Mouse (Mus musculus) stomach, embryonic 15.5 days (tissue): Measurements from ENCODE around the gene Cdc16. TPM values are rescaled to one million over a fixed set of nuclear protein-coding genes. Genes with fewer than 3 reads are reported as not detected.

Experiments used
- ATAC-seq: fragments of 200-750 bp; cut with Nextera tagmentation; 2 replicates; pipeline ENCODE4 v1.8.0; 2017; ENCODE audit warnings: low read depth, moderate number of reproducible peaks, moderate TSS enrichment; ENCODE audit not compliant: insufficient read depth, low FRiP score
- H3K27ac ChIP-seq: fragments of 300-500 bp; sonication (generic); 2 replicates; pipeline ENCODE4 v1.5.1; 2015; ENCODE audit warnings: mild to moderate bottlenecking, inconsistent platforms
- H3K27me3 ChIP-seq: fragments of 300-500 bp; sonication (generic); replicated peaks from 2 replicates; pipeline ENCODE4 v1.6.1; 2015; ENCODE audit warnings: inconsistent platforms
- H3K36me3 ChIP-seq: fragments of 300-500 bp; sonication (generic); 2 replicates; pipeline ENCODE4 v1.6.1; 2015; ENCODE audit warnings: inconsistent platforms
- H3K4me1 ChIP-seq: fragments of 300-500 bp; sonication (generic); 2 replicates; pipeline ENCODE4 v1.6.1; 2015; ENCODE audit warnings: inconsistent platforms
- H3K4me2 ChIP-seq: fragments of 300-500 bp; sonication (generic); 2 replicates; pipeline ENCODE4 v1.6.1; 2015; ENCODE audit warnings: mild to moderate bottlenecking, inconsistent platforms
- H3K4me3 ChIP-seq: fragments of 300-500 bp; sonication (generic); replicated peaks from 2 replicates; pipeline ENCODE4 v1.5.1; 2015; ENCODE audit warnings: inconsistent platforms
- H3K9ac ChIP-seq: fragments of 300-500 bp; sonication (generic); 2 replicates; pipeline ENCODE4 v1.6.1; 2015; ENCODE audit warnings: inconsistent platforms
- H3K9me3 ChIP-seq: fragments of 300-500 bp; sonication (generic); 2 replicates; pipeline ENCODE4 v1.6.1; 2016; ENCODE audit warnings: inconsistent platforms
- whole genome bisulfite sequencing: fragments of 180-500 bp; shearing (Covaris S2); methylation state at CpG from one replicate; pipeline ENCODE4 v1.1.7; 2015; 5-methylcytosine and 5-hydroxymethylcytosine counted together
- polyA plus RNA-seq: library from polyadenylated mRNA; unstranded; fragments of >200 nt; fragmentation: Nextera tagmentation; extraction: Ambion mirVana; gene quantifications from 2 replicates; pipeline ENCODE4 v1.2.1, GENCODE M21; 2015

The Cdc16 gene
- polyA plus RNA-seq, 1 experiment from 2014 or later, result 151 TPM

DNA sequence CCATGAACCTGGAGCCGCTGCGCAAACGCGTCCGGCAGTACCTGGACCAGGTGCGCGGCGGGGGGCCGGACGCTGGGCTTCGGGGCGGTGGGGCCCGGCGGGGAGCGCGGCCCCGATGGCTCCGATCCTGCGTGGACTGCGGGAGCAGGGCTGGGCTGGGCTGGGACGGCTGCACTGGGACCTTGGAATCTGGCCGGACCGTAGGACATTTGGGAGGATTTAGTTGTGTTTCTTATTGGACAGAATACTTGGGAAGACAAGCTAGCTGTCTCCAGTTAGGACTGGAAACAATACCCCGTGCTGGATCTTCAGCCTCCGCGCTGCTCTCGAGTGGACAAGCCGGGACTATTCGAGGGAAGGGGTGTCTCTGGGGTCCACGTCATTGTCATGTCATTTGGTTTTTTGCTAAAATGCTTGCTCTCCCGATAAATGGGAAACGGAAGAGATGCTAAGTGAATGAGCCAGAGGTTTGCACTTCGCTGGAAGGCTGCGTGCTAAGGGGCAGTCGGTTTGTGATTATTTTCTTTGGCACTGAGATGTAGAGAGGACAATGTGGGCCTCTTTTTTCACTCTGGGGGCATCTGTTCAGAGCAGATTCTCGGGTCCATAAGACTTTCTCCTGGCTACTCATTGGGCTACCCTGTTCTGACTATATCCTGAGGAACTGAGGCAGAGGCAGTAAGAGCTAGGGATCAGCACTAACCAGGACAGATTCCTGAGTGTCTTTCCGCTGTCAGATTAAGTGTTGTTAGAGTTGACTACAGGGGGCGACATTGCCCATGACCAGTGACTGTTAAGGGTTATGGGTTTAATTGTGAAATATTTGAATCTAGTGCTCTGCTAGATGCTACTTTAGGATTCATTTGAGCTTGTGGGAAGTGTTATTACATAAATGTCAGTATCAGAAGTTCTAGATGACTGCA, 590 bp downstream of the Cdc16 start:
- under 1% methylated on average over 38 of the region's 38 CpGs for WGBS
- ATAC-seq, result peak; percentile 57
- Histone ChIP-seq H3K36me3 (peaks cover 16% of the 10 kb centered on the region), H3K4me2 (peak overlapping the region; percentile 71), H3K27me3 (no peaks in the 10 kb centered on the region), H3K9ac (peak overlapping the region; percentile 93), H3K27ac (peak overlapping the region; percentile 91), H3K4me1 (peaks cover 8% of the 10 kb centered on the region; the same call in 1 of the 2 replicates), H3K9me3 (no peaks in the 10 kb centered on the region), H3K4me3 (peak overlapping the region; percentile 98)

DNA sequence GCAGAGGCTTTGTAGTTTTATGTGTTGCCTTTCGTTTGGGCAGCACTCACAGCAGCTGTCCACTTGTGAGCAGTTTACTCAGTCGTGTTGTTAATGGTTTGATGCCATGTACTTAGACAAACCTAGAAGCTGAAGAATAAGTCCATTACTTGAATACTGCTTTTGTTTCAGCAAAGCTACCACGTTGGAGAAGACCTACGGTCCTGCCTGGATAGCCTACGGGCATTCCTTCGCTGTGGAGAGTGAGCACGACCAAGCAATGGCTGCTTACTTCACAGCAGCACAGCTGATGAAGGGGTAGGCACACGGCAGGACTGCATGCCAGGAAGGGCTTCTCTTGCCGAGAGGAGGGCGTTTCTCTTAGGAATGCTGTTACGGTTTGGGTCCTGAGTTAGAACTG, 11.7 kb downstream of the Cdc16 start:
- Histone ChIP-seq H3K27ac (no peak overlapping the region), H3K27me3 (no peaks in the 10 kb centered on the region), H3K4me2 (no peak overlapping the region), H3K4me3 (no peak overlapping the region), H3K4me1 (no peaks in the 10 kb centered on the region), H3K9me3 (no peaks in the 10 kb centered on the region), H3K9ac (no peak overlapping the region), H3K36me3 (peaks cover 69% of the 10 kb centered on the region)
- WGBS, result 85% methylated on average over 11 of the region's 11 CpGs
- no peak for ATAC-seq

DNA sequence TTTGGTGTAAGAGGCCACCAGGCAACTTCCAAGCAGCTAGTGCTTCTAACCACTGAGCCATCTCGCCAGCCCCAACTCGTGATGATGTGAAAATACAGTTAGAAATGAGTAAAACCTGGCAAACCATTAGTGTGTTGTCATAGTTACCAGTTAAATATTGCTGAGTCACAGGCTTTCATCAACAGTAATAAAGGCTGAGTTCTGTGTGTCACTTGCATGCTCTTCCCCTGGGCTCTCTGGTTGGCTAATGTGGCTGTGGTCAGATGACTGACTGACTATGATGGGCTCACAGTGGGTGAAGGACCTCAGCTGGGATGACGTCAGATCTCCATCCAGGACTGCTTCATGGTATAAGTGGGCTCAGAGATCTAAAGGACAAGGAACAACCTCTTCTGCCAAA, 23.1 kb downstream of the Cdc16 start:
- ATAC-seq, result no peak
- no peaks in the 10 kb centered on the region for H3K9me3 ChIP-seq
- H3K27me3 ChIP-seq, result no peaks in the 10 kb centered on the region
- H3K4me3 ChIP-seq, result no peak overlapping the region
- H3K9ac ChIP-seq, result no peak overlapping the region
- WGBS, result 77% methylated on average over 3 of the region's 3 CpGs
- H3K4me1 ChIP-seq, result peaks cover 7% of the 10 kb centered on the region; the same call in 1 of the 2 replicates
- H3K36me3 ChIP-seq, result peaks cover 32% of the 10 kb centered on the region
- H3K4me2 ChIP-seq, result no peak overlapping the region
- H3K27ac ChIP-seq, result no peak overlapping the region

DNA sequence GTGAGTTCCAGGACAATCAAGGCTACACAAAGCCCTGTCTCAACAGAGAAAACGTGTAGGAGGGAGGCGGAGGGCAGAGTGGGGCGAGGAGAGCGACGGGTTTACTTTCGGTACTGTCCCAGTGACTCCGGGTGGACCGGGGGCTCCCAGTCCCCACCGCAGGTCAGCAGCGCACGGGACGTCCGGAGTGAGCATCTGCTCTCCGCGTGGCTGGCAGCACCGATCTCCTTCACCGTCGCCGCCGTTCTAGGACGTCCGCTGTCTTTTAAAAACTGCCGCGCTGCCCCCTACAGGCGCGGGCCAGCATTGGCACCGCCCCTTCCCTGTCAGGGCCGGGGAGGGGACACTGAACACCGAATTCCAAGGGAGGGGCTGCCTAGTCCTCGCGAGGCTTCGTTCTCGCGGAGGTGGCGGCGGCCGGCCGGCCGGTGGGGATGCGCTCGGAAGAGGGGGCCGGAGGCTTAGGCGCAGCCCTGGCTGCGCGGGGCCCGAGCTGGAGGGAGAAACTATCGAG, 27.8 kb downstream of the Cdc16 start, which contains the start of gene Upf3a:
TSS of gene Upf3a (plus strand) at position 366 of the 514 bp plus-strand sequence.
- WGBS, result under 1% methylated on average over 47 of the region's 47 CpGs
- peak; percentile 95 for ATAC-seq
- Histone ChIP-seq H3K4me2 (peak within 1 kb of the TSS; percentile 90), H3K9ac (peak within 1 kb of the TSS; percentile 86), H3K36me3 (peaks cover 20% of the 10 kb centered on the region), H3K4me1 (peaks cover 11% of the 10 kb centered on the region), H3K27me3 (no peaks in the 10 kb centered on the region), H3K27ac (peak within 1 kb of the TSS; percentile 98), H3K9me3 (no peaks in the 10 kb centered on the region), H3K4me3 (peak within 1 kb of the TSS; percentile 84)

DNA sequence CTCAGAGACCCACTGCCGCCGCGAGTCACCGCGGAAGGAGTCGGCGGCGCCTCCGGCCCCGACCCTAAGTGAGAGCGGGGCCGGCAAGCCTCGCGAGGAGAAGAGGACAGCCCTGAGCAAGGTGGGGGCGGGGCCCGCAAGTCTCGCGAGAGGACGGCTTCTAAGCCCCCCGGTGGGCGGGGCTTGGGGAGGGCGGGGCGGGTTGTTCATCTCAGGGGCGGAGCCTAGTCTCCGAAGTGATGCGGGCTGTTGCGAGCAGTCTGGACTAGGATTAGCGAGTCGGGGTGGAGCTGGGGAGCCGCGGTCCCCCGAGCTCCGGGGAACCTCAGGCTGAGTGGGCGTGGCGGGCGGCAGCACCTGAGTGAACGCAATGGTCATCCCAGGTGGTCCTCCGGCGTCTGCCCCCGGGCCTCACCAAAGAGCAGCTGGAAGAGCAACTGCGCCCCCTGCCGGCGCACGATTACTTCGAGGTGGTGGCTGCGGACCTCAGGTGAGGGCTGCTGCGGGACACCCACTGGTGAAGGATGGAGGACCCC, 28.4 kb downstream of the Cdc16 start:
- Histone ChIP-seq H3K36me3 (peaks cover 18% of the 10 kb centered on the region), H3K4me1 (peaks cover 11% of the 10 kb centered on the region), H3K27me3 (no peaks in the 10 kb centered on the region), H3K4me3 (peak overlapping the region; percentile 84), H3K9me3 (no peaks in the 10 kb centered on the region), H3K9ac (peak overlapping the region; percentile 86), H3K4me2 (peak overlapping the region; percentile 90), H3K27ac (peak overlapping the region; percentile 98)
- peak; percentile 93 for ATAC-seq
- 0% methylated on average over 46 of the region's 47 CpGs for WGBS

DNA sequence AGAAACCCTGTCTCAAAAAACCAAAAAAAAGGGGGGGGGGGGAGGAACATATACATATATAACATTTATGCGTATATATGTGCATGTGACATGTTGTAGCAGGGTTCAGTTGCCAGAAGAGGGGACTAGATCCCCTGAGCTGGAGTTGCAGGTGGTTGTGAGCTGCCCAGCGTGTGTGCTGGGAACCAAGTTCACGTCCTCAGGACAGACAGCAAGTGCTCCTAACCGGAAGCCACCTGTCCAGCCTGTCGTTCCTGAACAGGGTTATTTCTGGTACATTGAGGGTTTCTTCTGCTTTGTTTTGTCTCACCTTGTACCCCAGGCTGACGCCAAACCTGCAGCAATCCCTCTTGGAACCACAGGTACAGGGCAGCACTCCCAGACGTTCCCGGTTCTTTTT, 32.1 kb downstream of the Cdc16 start:
- H3K9me3 ChIP-seq, result no peaks in the 10 kb centered on the region
- H3K27ac ChIP-seq, result no peak overlapping the region
- peaks cover 22% of the 10 kb centered on the region for H3K36me3 ChIP-seq
- H3K4me3 ChIP-seq, result no peak overlapping the region
- H3K4me1 ChIP-seq, result peaks cover 9% of the 10 kb centered on the region
- WGBS, result 94% methylated on average over 8 of the region's 8 CpGs
- H3K9ac ChIP-seq, result no peak overlapping the region
- no peaks in the 10 kb centered on the region for H3K27me3 ChIP-seq
- ATAC-seq, result no peak
- no peak overlapping the region for H3K4me2 ChIP-seq

DNA sequence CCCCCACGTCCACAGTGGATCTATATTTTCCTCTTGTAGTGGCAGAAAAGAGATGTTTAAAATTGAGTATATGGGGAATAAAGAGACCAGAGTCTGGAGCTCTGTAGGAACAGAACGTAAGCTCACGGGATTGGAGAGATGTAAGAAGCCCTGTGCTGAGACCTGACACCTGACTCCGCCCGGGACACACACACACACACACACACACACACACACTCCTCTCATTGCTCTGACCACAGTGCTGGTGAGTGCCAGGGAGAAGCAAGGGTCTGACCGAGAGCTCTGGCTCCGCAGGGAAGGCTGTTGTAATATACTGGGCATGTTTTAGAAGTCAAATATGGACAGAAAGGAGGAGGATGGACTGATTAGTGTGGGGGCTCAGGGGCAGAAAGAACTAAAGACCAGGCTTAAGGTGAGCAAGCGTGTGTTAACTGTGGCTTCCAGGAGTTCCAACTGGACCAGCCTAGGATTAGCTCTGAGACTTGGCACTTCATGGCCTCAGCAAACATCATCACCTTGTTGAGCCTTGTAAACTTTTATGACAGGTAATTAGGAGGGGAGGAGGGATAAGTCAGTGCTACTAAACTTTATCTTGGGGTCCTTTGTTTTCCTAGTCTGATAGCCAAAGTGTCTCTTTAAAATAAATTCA, 35.7 kb downstream of the Cdc16 start:
- no peak overlapping the region for H3K27ac ChIP-seq
- no peak overlapping the region for H3K4me2 ChIP-seq
- H3K4me3 ChIP-seq, result no peak overlapping the region
- ATAC-seq, result no peak
- H3K4me1 ChIP-seq, result no peaks in the 10 kb centered on the region
- peaks cover 44% of the 10 kb centered on the region for H3K36me3 ChIP-seq
- no peak overlapping the region for H3K9ac ChIP-seq
- no peaks in the 10 kb centered on the region for H3K27me3 ChIP-seq
- H3K9me3 ChIP-seq, result no peaks in the 10 kb centered on the region
- 90% methylated on average over 8 of the region's 8 CpGs for WGBS

DNA sequence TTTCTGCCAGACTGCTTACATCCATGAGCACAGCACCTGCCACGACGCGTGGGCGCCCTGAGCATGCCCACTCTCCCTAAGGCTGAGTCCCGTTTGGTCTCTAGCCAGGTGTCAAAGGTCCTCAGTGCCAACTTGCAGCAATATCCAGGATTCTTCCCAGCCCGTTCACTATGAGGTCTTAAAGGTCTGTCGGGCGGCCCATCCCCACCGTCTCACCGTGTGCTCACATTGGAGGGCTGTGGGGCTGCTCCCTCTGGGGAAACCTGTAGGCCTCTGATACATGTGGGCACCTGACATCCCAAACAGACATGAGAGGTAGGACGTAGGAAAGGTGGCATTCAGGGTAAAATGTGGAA, 36.2 kb downstream of the Cdc16 start:
- Histone ChIP-seq H3K9ac (no peak overlapping the region), H3K9me3 (no peaks in the 10 kb centered on the region), H3K4me1 (no peaks in the 10 kb centered on the region), H3K27me3 (no peaks in the 10 kb centered on the region), H3K4me2 (no peak overlapping the region), H3K4me3 (no peak overlapping the region), H3K27ac (no peak overlapping the region), H3K36me3 (peaks cover 49% of the 10 kb centered on the region)
- WGBS, result 89% methylated on average over 11 of the region's 11 CpGs
- ATAC-seq, result no peak

DNA sequence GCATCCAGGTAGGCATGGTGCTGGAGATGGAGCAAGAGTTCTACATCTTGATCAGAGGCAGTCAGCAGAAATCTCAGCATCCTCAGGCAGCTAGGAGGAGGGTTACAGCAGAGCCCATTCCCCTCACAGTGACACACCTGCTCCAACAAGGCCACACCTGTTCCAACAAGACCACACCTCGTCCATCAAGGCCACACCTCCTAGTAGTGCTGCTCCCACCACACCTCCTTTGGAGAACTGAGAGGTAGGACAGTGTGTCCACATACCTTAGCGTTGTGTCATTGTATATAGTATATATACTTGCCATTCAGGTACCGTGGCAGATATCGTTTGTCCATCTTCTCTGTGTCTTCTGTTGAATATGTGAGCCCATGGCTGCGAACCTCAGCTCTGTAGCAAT, 40.2 kb downstream of the Cdc16 start:
- 88% methylated on average over 5 of the region's 5 CpGs for WGBS
- Histone ChIP-seq H3K36me3 (peaks cover 33% of the 10 kb centered on the region), H3K9me3 (no peaks in the 10 kb centered on the region), H3K9ac (no peak overlapping the region), H3K4me2 (no peak overlapping the region), H3K27ac (no peak overlapping the region), H3K4me3 (no peak overlapping the region), H3K27me3 (no peaks in the 10 kb centered on the region), H3K4me1 (no peaks in the 10 kb centered on the region)
- ATAC-seq, result no peak

DNA sequence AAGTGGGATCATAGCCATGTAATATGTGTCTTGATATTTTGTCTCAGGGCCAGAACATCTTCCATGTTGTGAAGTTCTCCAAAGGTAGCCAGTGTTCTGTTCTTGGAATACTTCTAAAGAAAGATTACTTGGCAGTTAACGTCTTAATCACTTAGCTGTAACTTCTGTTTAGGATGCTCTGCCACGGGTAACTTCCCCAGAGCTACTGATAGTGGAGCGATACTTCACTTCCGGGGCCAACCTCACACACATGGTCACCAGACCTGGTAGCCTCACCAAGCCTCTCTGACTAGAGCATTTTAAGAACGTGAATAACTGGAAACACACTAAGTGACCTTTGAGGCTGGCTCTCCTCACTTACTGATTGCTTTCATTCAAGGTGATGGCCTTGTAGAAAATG, 42.1 kb downstream of the Cdc16 start:
- H3K36me3 ChIP-seq, result peaks cover 27% of the 10 kb centered on the region
- 86% methylated on average over 5 of the region's 5 CpGs for WGBS

DNA sequence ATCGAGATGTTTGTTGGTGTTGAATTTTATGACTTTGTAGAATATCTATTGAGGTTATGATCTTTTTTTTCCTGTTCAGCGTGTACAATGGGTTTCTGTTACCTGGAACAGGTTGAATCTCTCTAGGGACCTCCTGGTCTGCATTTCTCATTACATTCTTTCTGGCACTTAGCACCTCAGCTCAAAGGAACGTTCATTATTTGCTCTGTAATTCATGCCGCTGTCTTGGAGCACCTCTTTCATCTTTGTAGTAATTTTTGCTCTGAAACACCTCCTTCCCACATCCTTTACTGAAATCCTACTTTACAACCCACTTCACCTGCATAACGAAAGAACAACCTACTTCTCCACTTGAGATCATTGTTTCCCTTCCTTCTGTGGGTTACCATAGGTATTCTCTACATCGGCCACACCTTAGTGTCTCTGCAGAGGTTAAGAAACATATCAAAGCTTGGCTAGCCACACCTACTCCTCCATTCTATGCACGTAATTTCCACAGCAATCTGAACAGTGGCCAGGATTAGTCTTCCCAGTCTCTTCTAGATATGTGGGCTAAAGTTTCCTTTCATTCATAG, 71.2 kb downstream of the Cdc16 start:
- Histone ChIP-seq H3K9me3 (no peaks in the 10 kb centered on the region), H3K4me3 (no peak overlapping the region), H3K4me1 (no peaks in the 10 kb centered on the region), H3K27ac (no peak overlapping the region), H3K27me3 (no peaks in the 10 kb centered on the region), H3K4me2 (no peak overlapping the region), H3K9ac (no peak overlapping the region), H3K36me3 (no peaks in the 10 kb centered on the region)
- ATAC-seq, result no peak
- WGBS, result 75% methylated on average over 7 of the region's 7 CpGs

More for the DNA sequence above, 42.1 kb downstream of the Cdc16 start:
- H3K9me3 ChIP-seq, result no peaks in the 10 kb centered on the region
- no peaks in the 10 kb centered on the region for H3K4me1 ChIP-seq
- H3K4me3 ChIP-seq, result no peak overlapping the region
- H3K27me3 ChIP-seq, result no peaks in the 10 kb centered on the region
- no peak overlapping the region for H3K9ac ChIP-seq
- no peak for ATAC-seq
- H3K4me2 ChIP-seq, result no peak overlapping the region
- no peak overlapping the region for H3K27ac ChIP-seq
